Mouse (Mus musculus) brain, embryonic 14.5 days (tissue): ENCODE measurements at regions not wholly inside any gene's neighbourhood (a gene's known extent, or its start where the extent isn't known, plus 50 kb on each side); places are given as distances from the start of the nearest gene placed in this dataset.

Source experiments
- CTCF ChIP-seq: fragments of 200-500 bp; IDR thresholded peaks from 2 replicates; pipeline ENCODE4 v1.5.1; 2012; ENCODE audit warnings: inconsistent platforms, mild to moderate bottlenecking, moderate library complexity, borderline replicate concordance; ENCODE audit not compliant: insufficient read depth, insufficient read length; ENCODE audit errors: extremely low read depth
- POLR2A ChIP-seq: fragments of 200-500 bp; IDR thresholded peaks from 2 replicates; pipeline ENCODE4 v1.6.1; 2012; ENCODE audit warnings: mild to moderate bottlenecking, inconsistent platforms, borderline replicate concordance; ENCODE audit not compliant: poor library complexity, insufficient read depth, insufficient read length, severe bottlenecking; ENCODE audit errors: extremely low read depth

- TF ChIP-seq POLR2A (no peak), CTCF (no peak)
Observed at GRCm38 (mm10) chr15:25230213-25230612, 183.4 kb downstream of the Basp1 start.
